Mouse (Mus musculus): ENCODE data around the gene Prr29.

GRCm38 (mm10) chr11:106374979-106375378 lies 9.7 kb downstream of the Prr29 start:
- TF ChIP-seq CTCF (IDR thresholded peaks at IDR 0.05; ENCODE audit: control insufficient read depth, insufficient read depth, insufficient read length), result no peak
- TF ChIP-seq USF1 (IDR thresholded peaks at IDR 0.05; ENCODE audit: low read depth), result no peak
